Mouse (Mus musculus) heart, embryonic 11.5 days (tissue): ENCODE results near the gene Upp2. TPM values are rescaled to one million over a fixed set of nuclear protein-coding genes. Genes with fewer than 3 reads are reported as not detected.

Experiments used
- ATAC-seq: fragments of 200-750 bp; cut with Nextera tagmentation; replicated peaks from 2 replicates; pipeline ENCODE4 v1.8.0; 2017; ENCODE audit warnings: moderate library complexity; ENCODE audit not compliant: insufficient number of reproducible peaks, low FRiP score, low TSS enrichment
- H3K27ac ChIP-seq: fragments of 300-500 bp; sonication (generic); 2 replicates; pipeline ENCODE4 v1.5.1; 2014; ENCODE audit warnings: mild to moderate bottlenecking, low read depth, low read length
- H3K27me3 ChIP-seq: fragments of 300-500 bp; sonication (generic); 2 replicates; pipeline ENCODE4 v1.6.1; 2014; ENCODE audit warnings: mild to moderate bottlenecking, low read length, mixed read lengths; ENCODE audit not compliant: control insufficient read depth, insufficient read depth
- H3K36me3 ChIP-seq: fragments of 300-500 bp; sonication (generic); 2 replicates; pipeline ENCODE4 v1.6.1; 2014; ENCODE audit warnings: mild to moderate bottlenecking, low read length, moderate library complexity, mixed read lengths; ENCODE audit not compliant: control insufficient read depth, insufficient read depth
- H3K4me1 ChIP-seq: fragments of 300-500 bp; sonication (generic); 2 replicates; pipeline ENCODE4 v1.6.1; 2014; ENCODE audit warnings: low read length; ENCODE audit not compliant: control insufficient read depth, insufficient read depth
- H3K4me2 ChIP-seq: fragments of 300-500 bp; sonication (generic); 2 replicates; pipeline ENCODE4 v1.6.1; 2014; ENCODE audit warnings: mild to moderate bottlenecking, moderate library complexity
- H3K4me3 ChIP-seq: fragments of 300-500 bp; sonication (generic); 2 replicates; pipeline ENCODE4 v1.5.1; 2014; ENCODE audit warnings: low read depth, low read length
- H3K9ac ChIP-seq: fragments of 300-500 bp; sonication (generic); 2 replicates; pipeline ENCODE4 v1.6.1; 2014; ENCODE audit warnings: mild to moderate bottlenecking, low read depth, low read length, moderate library complexity
- H3K9me3 ChIP-seq: fragments of 300-500 bp; sonication (generic); replicated peaks from 2 replicates; pipeline ENCODE4 v1.6.1; 2016; ENCODE audit warnings: low read length; ENCODE audit not compliant: control insufficient read depth
- WGBS: fragments of 180-500 bp; shearing (Covaris S2); extraction: QIAGEN DNeasy Blood & Tissue Kit; methylation state at CpG from one replicate; pipeline ENCODE4 v1.1.7; 2014; ENCODE audit not compliant: insufficient replicate concordance; 5-methylcytosine and 5-hydroxymethylcytosine counted together
- polyA plus RNA-seq: library from polyadenylated mRNA; unstranded; fragments of >200 nt; fragmentation: Nextera tagmentation; extraction: Ambion mirVana; gene quantifications from 2 replicates; pipeline ENCODE4 v1.2.1, GENCODE M21; 2014

The Upp2 gene
- polyA plus RNA-seq, 1 experiment from 2014 or later = 8.4 TPM

GRCm38 (mm10) chr2:58641761-58642555, 74.9 kb downstream of the Upp2 start:
- Histone ChIP-seq H3K4me1 (no peaks in the 10 kb centered on the region), H3K36me3 (no peaks in the 10 kb centered on the region), H3K27me3 (no peaks in the 10 kb centered on the region), H3K27ac (no peak overlapping the region), H3K4me2 (no peak overlapping the region), H3K9me3 (no peaks in the 10 kb centered on the region), H3K9ac (no peak overlapping the region), H3K4me3 (no peak overlapping the region)
- 70% methylated on average over 19 of the region's 19 CpGs for WGBS
- ATAC-seq = no peak

- no peaks in the 10 kb centered on the region for H3K36me3 ChIP-seq
- H3K27me3 ChIP-seq = no peaks in the 10 kb centered on the region
- no peak overlapping the region for H3K9ac ChIP-seq
- no peaks in the 10 kb centered on the region for H3K9me3 ChIP-seq
- 89% methylated on average over 6 of the region's 6 CpGs for WGBS
- H3K27ac ChIP-seq = no peak overlapping the region
- H3K4me3 ChIP-seq = no peak overlapping the region
- H3K4me2 ChIP-seq = no peak overlapping the region
- H3K4me1 ChIP-seq = no peaks in the 10 kb centered on the region
- no peak for ATAC-seq
These were observed 78.6 kb downstream of the Upp2 start for GRCm38 (mm10) chr2:58645667-58646066.

GRCm38 (mm10) chr2:58655169-58655568, 88.1 kb downstream of the Upp2 start:
- Histone ChIP-seq H3K9ac (no peak overlapping the region), H3K27me3 (no peaks in the 10 kb centered on the region), H3K4me3 (no peak overlapping the region), H3K27ac (no peak overlapping the region), H3K9me3 (no peaks in the 10 kb centered on the region), H3K36me3 (no peaks in the 10 kb centered on the region), H3K4me1 (no peaks in the 10 kb centered on the region; the same call in 1 of the 2 replicates), H3K4me2 (no peak overlapping the region)
- WGBS = 90% methylated on average over 6 of the region's 6 CpGs
- ATAC-seq = no peak

- no peak for ATAC-seq
- Histone ChIP-seq H3K4me1 (no peaks in the 10 kb centered on the region; the same call in 1 of the 2 replicates), H3K4me3 (no peak overlapping the region), H3K36me3 (no peaks in the 10 kb centered on the region), H3K27me3 (no peaks in the 10 kb centered on the region), H3K27ac (no peak overlapping the region), H3K9ac (no peak overlapping the region), H3K4me2 (no peak overlapping the region), H3K9me3 (no peaks in the 10 kb centered on the region)
- WGBS = 82% methylated on average over 1 of the region's 1 CpGs
These were observed 89.9 kb downstream of the Upp2 start for GRCm38 (mm10) chr2:58656959-58657358.

GRCm38 (mm10) chr2:58657855-58658254, 90.8 kb downstream of the Upp2 start:
- no peak overlapping the region for H3K4me2 ChIP-seq
- no peaks in the 10 kb centered on the region for H3K36me3 ChIP-seq
- H3K4me1 ChIP-seq = no peaks in the 10 kb centered on the region; the same call in 1 of the 2 replicates
- H3K9ac ChIP-seq = no peak overlapping the region
- H3K4me3 ChIP-seq = no peak overlapping the region
- WGBS = 85% methylated on average over 10 of the region's 10 CpGs
- H3K9me3 ChIP-seq = no peaks in the 10 kb centered on the region
- H3K27me3 ChIP-seq = no peaks in the 10 kb centered on the region
- no peak for ATAC-seq
- no peak overlapping the region for H3K27ac ChIP-seq

- no peak overlapping the region; the same call in 1 of the 2 replicates for H3K4me2 ChIP-seq
- no peak overlapping the region for H3K4me3 ChIP-seq
- H3K9ac ChIP-seq = no peak overlapping the region
- H3K27me3 ChIP-seq = no peaks in the 10 kb centered on the region
- H3K36me3 ChIP-seq = no peaks in the 10 kb centered on the region
- no peak overlapping the region for H3K27ac ChIP-seq
- 68% methylated on average over 13 of the region's 13 CpGs for WGBS
- H3K9me3 ChIP-seq = no peaks in the 10 kb centered on the region
- no peaks in the 10 kb centered on the region; the same call in 1 of the 2 replicates for H3K4me1 ChIP-seq
- ATAC-seq = no peak
These were observed 93.5 kb downstream of the Upp2 start for GRCm38 (mm10) chr2:58660591-58660990.

GRCm38 (mm10) chr2:58661116-58661515, 94.0 kb downstream of the Upp2 start:
- ATAC-seq = no peak
- Histone ChIP-seq H3K4me1 (no peaks in the 10 kb centered on the region; the same call in 1 of the 2 replicates), H3K9me3 (no peaks in the 10 kb centered on the region), H3K4me3 (no peak overlapping the region), H3K27me3 (no peaks in the 10 kb centered on the region), H3K36me3 (no peaks in the 10 kb centered on the region), H3K4me2 (no peak overlapping the region), H3K9ac (no peak overlapping the region), H3K27ac (no peak overlapping the region)
- WGBS = 87% methylated on average over 5 of the region's 5 CpGs

- Histone ChIP-seq H3K4me2 (no peak overlapping the region), H3K4me1 (peaks cover 3% of the 10 kb centered on the region; the same call in 1 of the 2 replicates), H3K27ac (no peak overlapping the region), H3K36me3 (no peaks in the 10 kb centered on the region), H3K9ac (no peak overlapping the region), H3K27me3 (no peaks in the 10 kb centered on the region), H3K9me3 (no peaks in the 10 kb centered on the region), H3K4me3 (no peak overlapping the region)
- ATAC-seq = no peak
- WGBS = 88% methylated on average over 9 of the region's 9 CpGs
These were observed 95.6 kb downstream of the Upp2 start for GRCm38 (mm10) chr2:58662661-58663060.
